Mouse (Mus musculus) CH12.LX (cell line): ENCODE measurements at regions not wholly inside any gene's neighbourhood (a gene's known extent, or its start where the extent isn't known, plus 50 kb on each side); places are given as distances from the start of the nearest gene placed in this dataset.

Source experiments
- DNase-seq: peaks from one replicate; pipeline ENCODE4 v3.0.0-alpha.2; 2013; ENCODE audit errors: extremely low read depth
- H3K27ac ChIP-seq: 2 replicates; pipeline ENCODE4 v1.5.1; 2012; ENCODE audit warnings: low read depth, mild to moderate bottlenecking, control low read depth, moderate library complexity; ENCODE audit not compliant: insufficient read depth
- H3K27me3 ChIP-seq: replicated peaks from 2 replicates; pipeline ENCODE3; 2012; ENCODE audit warnings: inconsistent platforms
- H3K36me3 ChIP-seq, 2 experiments: replicated peaks in 1 of 2; 2 replicates each; pipeline versions ENCODE3 to v1.6.1; 2012; ENCODE audit warnings: inconsistent platforms in 1 of 2, low read length in 1 of 2, mild to moderate bottlenecking in 1 of 2, mixed read lengths in 1 of 2, moderate library complexity in 1 of 2; ENCODE audit not compliant: control insufficient read depth in 1 of 2, insufficient read depth in 1 of 2
- H3K4me1 ChIP-seq, 2 experiments: 2 replicates each; pipeline ENCODE4 v1.6.1; 2012; ENCODE audit warnings: inconsistent platforms in 1 of 2, moderate library complexity in 1 of 2; ENCODE audit not compliant: insufficient read depth in 2 of 2, control insufficient read depth in 1 of 2
- H3K4me2 ChIP-seq: 2 replicates; pipeline ENCODE4 v1.6.1; 2012; ENCODE audit warnings: low read depth, mild to moderate bottlenecking, control low read depth; ENCODE audit not compliant: poor library complexity, insufficient read depth, severe bottlenecking
- H3K4me3 ChIP-seq, 3 experiments: fragments of 150-350 bp in 1 of 3; sonication (generic) in 1 of 3; replicated peaks in 1 of 3; 2 replicates each; pipeline versions ENCODE3 to v1.5.1; 2011 to 2012; ENCODE audit warnings: low read depth in 2 of 3, low read length in 2 of 3, mild to moderate bottlenecking in 2 of 3, moderate library complexity in 2 of 3, control low read depth in 1 of 3, improper control_type of control experiment in 1 of 3, inconsistent platforms in 1 of 3, mixed read lengths in 1 of 3; ENCODE audit not compliant: poor library complexity in 1 of 3
- H3K79me2 ChIP-seq: replicated peaks from 2 replicates; pipeline ENCODE4 v1.6.1; 2012; ENCODE audit warnings: mild to moderate bottlenecking, moderate library complexity; ENCODE audit not compliant: control insufficient read depth, poor library complexity, insufficient read depth, severe bottlenecking; ENCODE audit errors: extremely low read depth
- H3K9ac ChIP-seq: 2 replicates; pipeline ENCODE4 v1.6.1; 2012; ENCODE audit warnings: low read depth, mild to moderate bottlenecking, control low read depth, moderate library complexity; ENCODE audit not compliant: insufficient read depth
- H3K9me3 ChIP-seq: replicated peaks from 2 replicates; pipeline ENCODE3; 2012; ENCODE audit warnings: low read length, inconsistent platforms, mixed read lengths
- CTCF ChIP-seq, 2 experiments: IDR thresholded peaks in 1 of 2; conservative IDR thresholded peaks in 1 of 2; 2 replicates each; pipeline ENCODE4 v1.5.1; 2011 to 2012; ENCODE audit warnings: low read depth in 2 of 2, low read length in 2 of 2, improper control_type of control experiment in 1 of 2, inconsistent platforms in 1 of 2, mild to moderate bottlenecking in 1 of 2, moderate library complexity in 1 of 2
- ELF1 ChIP-seq: IDR thresholded peaks from 2 replicates; pipeline ENCODE4 v1.6.1; 2014; ENCODE audit warnings: low read depth, mild to moderate bottlenecking, inconsistent platforms, low read length, improper control_type of control experiment
- EP300 ChIP-seq: IDR thresholded peaks from 2 replicates; pipeline ENCODE4 v1.6.1; 2011; ENCODE audit warnings: low read length, improper control_type of control experiment
- GABPA ChIP-seq: IDR thresholded peaks from 2 replicates; pipeline ENCODE4 v1.6.1; 2012; ENCODE audit warnings: low read depth, low read length, improper control_type of control experiment, inconsistent platforms; ENCODE audit not compliant: insufficient replicate concordance
- HCFC1 ChIP-seq: IDR thresholded peaks from 2 replicates; pipeline ENCODE4 v1.6.1; 2012; ENCODE audit warnings: low read depth, mild to moderate bottlenecking, inconsistent platforms, low read length, improper control_type of control experiment
- JUND ChIP-seq: conservative IDR thresholded peaks from 2 replicates; pipeline ENCODE4 v1.6.1; 2011; ENCODE audit warnings: low read depth, low read length, improper control_type of control experiment
- MAFK ChIP-seq: IDR thresholded peaks from 2 replicates; pipeline ENCODE4 v1.6.1; 2011; ENCODE audit warnings: low read length, improper control_type of control experiment; ENCODE audit not compliant: insufficient replicate concordance
- MXI1 ChIP-seq: IDR thresholded peaks from 2 replicates; pipeline ENCODE4 v1.6.1; 2011; ENCODE audit warnings: mild to moderate bottlenecking, low read depth, low read length, improper control_type of control experiment
- NELFE ChIP-seq: IDR thresholded peaks from 2 replicates; pipeline ENCODE4 v1.6.1; 2011; ENCODE audit warnings: low read depth, low read length, improper control_type of control experiment
- NRF1 ChIP-seq: IDR thresholded peaks from 2 replicates; pipeline ENCODE4 v1.6.1; 2014; ENCODE audit warnings: low read depth, mild to moderate bottlenecking, inconsistent platforms, low read length, improper control_type of control experiment, moderate library complexity
- PAX5 ChIP-seq: IDR thresholded peaks from 2 replicates; pipeline ENCODE4 v1.6.1; 2012; ENCODE audit warnings: low read length, inconsistent platforms, mixed read lengths
- POLR2A ChIP-seq: IDR thresholded peaks from 2 replicates; pipeline ENCODE4 v1.6.1; 2011; ENCODE audit warnings: low read depth, mild to moderate bottlenecking, improper control_type of control experiment, low read length
- POLR2AphosphoS2 ChIP-seq: IDR thresholded peaks from 2 replicates; pipeline ENCODE4 v1.6.1; 2011; ENCODE audit warnings: low read depth, low read length, improper control_type of control experiment
- SIN3A ChIP-seq: IDR thresholded peaks from 2 replicates; pipeline ENCODE4 v1.6.1; 2012; ENCODE audit warnings: low read length, improper control_type of control experiment, inconsistent platforms
- UBTF ChIP-seq: IDR thresholded peaks from 2 replicates; pipeline ENCODE4 v1.6.1; 2012; ENCODE audit warnings: low read depth, mild to moderate bottlenecking, inconsistent platforms, low read length, improper control_type of control experiment, moderate library complexity
- USF1 ChIP-seq: IDR thresholded peaks from 2 replicates; pipeline ENCODE4 v1.6.1; 2014; ENCODE audit warnings: low read depth, mild to moderate bottlenecking, inconsistent platforms, low read length, improper control_type of control experiment
- USF2 ChIP-seq: conservative IDR thresholded peaks from 2 replicates; pipeline ENCODE4 v1.6.1; 2011; ENCODE audit warnings: low read depth, low read length, improper control_type of control experiment
- ZC3H11A ChIP-seq: IDR thresholded peaks from 2 replicates; pipeline ENCODE4 v1.6.1; 2012; ENCODE audit warnings: low read depth, mild to moderate bottlenecking, inconsistent platforms, low read length, improper control_type of control experiment
- ZKSCAN1 ChIP-seq: IDR thresholded peaks from 2 replicates; pipeline ENCODE4 v1.6.1; 2012; ENCODE audit warnings: low read depth, inconsistent platforms, low read length, improper control_type of control experiment, borderline replicate concordance
- ZNF384 ChIP-seq: IDR thresholded peaks from 2 replicates; pipeline ENCODE4 v1.6.1; 2012; ENCODE audit warnings: low read depth, low read length, improper control_type of control experiment, inconsistent platforms
- dilution Hi-C: fragments of 300-500 bp; cut with MboI; formaldehyde crosslinking; loops from 2 replicates; pipeline ENCODE4 v1.14.3; 2020; ENCODE audit warnings: low sequenced_read_pairs; ENCODE audit not compliant: extremely low pct_unique_long_range_greater_than_20kb, extremely low pct_ligation_motif_present
- in situ Hi-C: fragments of 300-500 bp; cut with MboI; formaldehyde crosslinking; loops from 3 replicates; pipeline ENCODE4 v1.14.3; 2019; ENCODE audit warnings: low sequenced_read_pairs, low pct_ligation_motif_present, low pct_unique_long_range_greater_than_20kb, mixed read lengths

GRCm38 (mm10) chr10:119061958-119062599, 177.8 kb downstream of the Cand1 start:
- no peak overlapping the region for H3K4me3 ChIP-seq
- H3K4me1 ChIP-seq: no peaks in the 10 kb centered on the region
- H3K27ac ChIP-seq: no peak overlapping the region

GRCm38 (mm10) chr10:119061349-119061850, 178.5 kb downstream of the Cand1 start:
- Histone ChIP-seq H3K79me2 (no peaks in the 10 kb centered on the region), H3K27me3 (no peaks in the 10 kb centered on the region), H3K27ac (no peak overlapping the region), H3K4me1 (peaks cover 0 to 2% of the 10 kb centered on the region in 2 experiments; a peak in 2 of 4 replicates), H3K4me3 (no peak overlapping the region), H3K36me3 (no peaks in the 10 kb centered on the region), H3K4me2 (no peak overlapping the region), H3K9me3 (no peaks in the 10 kb centered on the region), H3K9ac (no peak overlapping the region)
- no peak for TF ChIP-seq EP300
- no peak for TF ChIP-seq USF1
- TF ChIP-seq JUND: no peak
- no peak for DNase-seq
- dilution Hi-C loops: no loop called here
- in situ Hi-C loops: no loop called here

More at GRCm38 (mm10) chr10:119061958-119062599, 177.8 kb downstream of the Cand1 start:
- DNase-seq: no peak
- in situ Hi-C loops: no loop called here
- no peak for TF ChIP-seq ZKSCAN1
- H3K27me3 ChIP-seq: no peaks in the 10 kb centered on the region
- no peaks in the 10 kb centered on the region for H3K79me2 ChIP-seq
- no peaks in the 10 kb centered on the region for H3K9me3 ChIP-seq
- no peaks in the 10 kb centered on the region for H3K36me3 ChIP-seq
- H3K9ac ChIP-seq: no peak overlapping the region
- no peak overlapping the region for H3K4me2 ChIP-seq
- dilution Hi-C loops: no loop called here

- Histone ChIP-seq H3K4me3 (no peak overlapping the region), H3K4me1 (peaks cover 0 to 6% of the 10 kb centered on the region in 2 experiments; a peak in 2 of 4 replicates)
- dilution Hi-C loops: no loop called here
Measured at GRCm38 (mm10) chr10:119058493-119059020, 181.3 kb downstream of the Cand1 start.

More at GRCm38 (mm10) chr10:119058493-119059020, 181.3 kb downstream of the Cand1 start:
- no peaks in the 10 kb centered on the region for H3K9me3 ChIP-seq
- H3K9ac ChIP-seq: no peak overlapping the region
- TF ChIP-seq MAFK (no peak), NELFE (no peak), POLR2AphosphoS2 (no peak), EP300 (no peak), UBTF (no peak), JUND (no peak), GABPA (no peak), HCFC1 (no peak), USF2 (no peak), SIN3A (no peak), NRF1 (no peak), ZC3H11A (no peak), CTCF (conservative IDR thresholded peaks at IDR 0.05 in 1 of 2, IDR thresholded peaks at IDR 0.05 in 1 of 2; ENCODE audit: low read depth in 2 of 2, low read length in 2 of 2) (no peak), PAX5 (no peak), MXI1 (no peak), POLR2A (no peak), ELF1 (no peak), ZNF384 (no peak)
- H3K79me2 ChIP-seq: no peaks in the 10 kb centered on the region
- no peaks in the 10 kb centered on the region for H3K27me3 ChIP-seq
- in situ Hi-C loops: loop anchor here (10.0 kb wide), 1 partner anchor 454 kb away; no protein-coding TSS in a partner anchor
- no peak overlapping the region for H3K27ac ChIP-seq
- no peaks in the 10 kb centered on the region for H3K36me3 ChIP-seq
- H3K4me2 ChIP-seq: no peak overlapping the region
- no peak for DNase-seq
